Mouse (Mus musculus): Measurements from ENCODE around the gene Rhoh. TPM values are rescaled to one million over a fixed set of nuclear protein-coding genes. Genes with fewer than 3 reads are reported as not detected.

Gene Rhoh
- 0.58 and 0.63 TPM in 2 replicates for polyA plus RNA-seq (2012; rRNA removed)

DNA sequence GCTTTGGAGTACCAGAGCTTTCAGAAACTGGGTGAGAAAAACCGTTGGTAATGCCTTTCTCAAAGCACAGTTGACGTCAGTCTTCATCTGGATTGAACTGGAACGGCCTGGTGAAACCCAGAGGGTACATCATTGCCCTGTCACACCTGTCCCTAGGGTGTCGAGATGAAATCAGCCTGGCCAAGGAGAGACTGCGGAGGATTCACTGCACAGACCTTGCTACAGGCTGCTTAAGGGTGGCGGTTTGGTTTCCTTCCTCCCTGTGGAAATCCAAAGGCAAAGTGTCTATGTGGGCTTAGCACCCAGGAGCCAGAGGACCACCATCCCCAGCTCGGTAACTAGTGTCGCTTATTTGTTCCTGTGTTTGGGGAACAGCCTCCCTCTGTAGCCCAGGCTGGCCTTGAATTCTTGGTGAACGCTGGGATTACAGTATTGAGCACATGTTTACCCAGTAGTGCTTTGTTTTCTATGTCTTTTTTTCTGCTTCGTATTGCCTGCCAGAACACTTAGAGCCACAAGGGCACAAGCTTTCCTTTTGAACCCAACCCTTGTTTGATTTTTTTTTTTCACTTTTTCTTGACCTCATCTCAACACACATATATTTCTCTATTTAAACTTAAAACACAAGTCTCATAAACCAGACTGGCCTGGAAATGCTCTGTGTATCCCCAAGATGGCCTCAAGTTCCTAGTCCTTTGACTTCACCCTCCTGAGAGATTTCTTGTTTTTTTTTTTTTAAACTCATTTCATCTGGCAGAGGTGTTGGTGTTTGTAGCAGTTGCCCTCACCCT lies at the start of gene Rhoh:
TSS of gene Rhoh (plus strand) at position 60 of the 791 bp plus-strand sequence.
- Histone ChIP-seq H3K4me3 (ENCODE audit: control insufficient read depth, low read depth, low read length) (no peak within 1 kb of the TSS), H3K4me1 (ENCODE audit: control insufficient read depth, insufficient read depth, low read length) (peaks cover 4% of the 10 kb centered on the region), H3K36me3 (ENCODE audit: control insufficient read depth, insufficient read depth, low read length) (no peaks in the 10 kb centered on the region), H3K27me3 (ENCODE audit: control insufficient read depth, insufficient read depth, low read length) (no peaks in the 10 kb centered on the region), H3K27ac (ENCODE audit: control insufficient read depth, insufficient read depth, low read depth, low read length) (no peak within 1 kb of the TSS)
- TF ChIP-seq POLR2A (IDR thresholded peaks at IDR 0.05; ENCODE audit: control insufficient read depth, low read depth, low read length): no peak

DNA sequence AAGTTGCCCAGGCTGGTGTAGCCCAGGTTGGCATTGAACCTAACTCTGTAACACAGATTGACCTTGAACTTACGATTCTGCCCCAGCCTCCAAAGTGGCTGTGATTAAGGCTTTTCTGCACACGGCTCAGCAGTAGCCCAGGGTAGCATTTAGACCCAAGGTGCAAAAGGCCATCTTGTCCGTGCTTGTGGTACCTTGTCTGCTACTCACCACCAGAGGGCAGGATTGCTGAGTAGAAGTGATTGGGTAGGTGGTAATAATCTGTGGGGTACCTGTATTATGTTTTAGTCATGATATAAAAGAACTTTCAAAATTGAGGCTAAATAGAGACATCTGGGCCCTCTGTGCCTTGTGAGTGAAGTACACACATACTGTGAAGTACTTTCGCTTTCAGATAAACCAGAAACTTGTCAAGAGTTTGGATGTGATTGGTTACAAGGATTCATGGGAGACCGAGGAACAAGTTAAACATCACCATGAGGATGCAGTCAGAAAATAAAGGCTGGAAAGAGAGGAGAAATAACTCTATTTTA lies 37.3 kb upstream of the Rhoh start:
- no peaks in the 10 kb centered on the region for H3K27me3 ChIP-seq (ENCODE audit: control insufficient read depth, insufficient read depth, low read length)
- no peaks in the 10 kb centered on the region; the same call in 1 of the 2 replicates for H3K36me3 ChIP-seq (ENCODE audit: control insufficient read depth, insufficient read depth, low read length)
- H3K27ac ChIP-seq (ENCODE audit: control insufficient read depth, insufficient read depth, low read depth, low read length): no peak overlapping the region
- no peaks in the 10 kb centered on the region for H3K4me1 ChIP-seq (ENCODE audit: control insufficient read depth, insufficient read depth, low read length)
- no peak overlapping the region for H3K4me3 ChIP-seq (ENCODE audit: control insufficient read depth, low read depth, low read length)
- TF ChIP-seq CTCF (IDR thresholded peaks at IDR 0.05; ENCODE audit: control insufficient read depth, insufficient read depth, insufficient replicate concordance, low read depth, low read length) (peak; percentile 19; the same call in 1 of the 2 replicates), POLR2A (IDR thresholded peaks at IDR 0.05; ENCODE audit: control insufficient read depth, low read depth, low read length) (no peak)

DNA sequence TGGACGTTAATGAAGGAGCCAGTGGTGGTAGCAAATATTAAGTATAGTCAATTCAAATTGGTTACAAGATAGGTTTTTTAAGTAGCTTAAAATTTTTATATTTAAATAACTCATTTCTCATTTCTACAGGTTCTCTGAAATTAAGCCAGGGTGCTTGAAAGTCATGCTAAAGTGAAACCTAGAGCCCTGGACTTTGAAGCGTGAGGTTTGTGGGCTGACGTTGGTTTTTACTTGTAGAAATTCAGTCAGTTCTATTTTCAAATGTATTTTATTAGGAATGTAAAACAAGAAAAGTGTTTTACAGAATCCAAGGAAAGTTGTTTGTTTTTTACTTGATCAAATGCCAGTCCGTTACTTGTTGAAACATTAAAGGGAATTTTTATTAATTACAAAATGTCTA lies 34.5 kb upstream of the Rhoh start:
- H3K27ac ChIP-seq (ENCODE audit: control insufficient read depth, insufficient read depth, low read depth, low read length): no peak overlapping the region
- H3K36me3 ChIP-seq (ENCODE audit: control insufficient read depth, insufficient read depth, low read length): no peaks in the 10 kb centered on the region; the same call in 1 of the 2 replicates
- no peaks in the 10 kb centered on the region for H3K27me3 ChIP-seq (ENCODE audit: control insufficient read depth, insufficient read depth, low read length)
- H3K4me1 ChIP-seq (ENCODE audit: control insufficient read depth, insufficient read depth, low read length): no peaks in the 10 kb centered on the region
- TF ChIP-seq CTCF (IDR thresholded peaks at IDR 0.05; ENCODE audit: control insufficient read depth, insufficient read depth, insufficient replicate concordance, low read depth, low read length): no peak
- TF ChIP-seq POLR2A (IDR thresholded peaks at IDR 0.05; ENCODE audit: control insufficient read depth, low read depth, low read length): no peak
- no peak overlapping the region for H3K4me3 ChIP-seq (ENCODE audit: control insufficient read depth, low read depth, low read length)

DNA sequence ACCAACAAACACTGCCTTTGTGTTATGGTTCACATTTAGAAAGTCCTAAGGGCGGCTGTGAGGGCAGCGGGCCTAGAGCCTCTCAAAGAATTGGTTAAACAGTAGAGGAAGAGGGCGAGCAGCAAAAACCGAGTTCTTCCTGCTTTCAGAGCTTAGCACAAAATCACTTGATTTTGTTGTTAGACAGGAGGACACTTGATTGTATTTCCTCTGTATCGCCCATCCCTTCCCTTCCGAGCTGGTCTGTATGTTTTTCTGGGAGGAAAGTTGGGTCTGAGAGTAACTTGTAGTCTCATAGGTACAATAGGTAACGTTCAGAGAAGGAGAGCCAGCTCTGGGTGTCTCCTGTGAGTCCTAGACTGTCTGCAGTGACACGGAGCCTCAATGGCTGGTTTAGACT lies 33.9 kb upstream of the Rhoh start:
- Histone ChIP-seq H3K27ac (ENCODE audit: control insufficient read depth, insufficient read depth, low read depth, low read length) (no peak overlapping the region), H3K4me3 (ENCODE audit: control insufficient read depth, low read depth, low read length) (no peak overlapping the region), H3K4me1 (ENCODE audit: control insufficient read depth, insufficient read depth, low read length) (no peaks in the 10 kb centered on the region), H3K36me3 (ENCODE audit: control insufficient read depth, insufficient read depth, low read length) (no peaks in the 10 kb centered on the region; the same call in 1 of the 2 replicates), H3K27me3 (ENCODE audit: control insufficient read depth, insufficient read depth, low read length) (no peaks in the 10 kb centered on the region)
- TF ChIP-seq POLR2A (IDR thresholded peaks at IDR 0.05; ENCODE audit: control insufficient read depth, low read depth, low read length) (no peak), CTCF (IDR thresholded peaks at IDR 0.05; ENCODE audit: control insufficient read depth, insufficient read depth, insufficient replicate concordance, low read depth, low read length) (no peak)

DNA sequence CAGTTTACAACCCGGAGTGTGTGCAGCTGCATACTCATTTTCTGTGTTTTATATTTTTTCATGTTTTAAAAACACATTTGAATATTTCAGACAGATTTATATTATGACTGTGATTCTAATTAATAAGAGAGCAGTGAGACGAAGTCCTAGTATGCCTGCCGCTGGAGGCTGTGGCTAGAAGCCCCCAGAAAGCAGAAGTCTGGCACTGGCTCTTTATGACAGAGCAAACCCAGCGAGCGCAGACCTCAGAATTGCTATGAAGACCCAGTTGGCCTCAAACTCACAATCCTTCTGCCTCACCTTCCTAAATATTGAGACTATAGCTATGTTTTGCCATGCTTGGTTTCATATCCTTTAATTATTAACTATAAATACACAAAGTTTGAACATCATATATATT lies 32.8 kb upstream of the Rhoh start:
- no peaks in the 10 kb centered on the region; the same call in 1 of the 2 replicates for H3K36me3 ChIP-seq (ENCODE audit: control insufficient read depth, insufficient read depth, low read length)
- no peak overlapping the region for H3K4me3 ChIP-seq (ENCODE audit: control insufficient read depth, low read depth, low read length)
- no peaks in the 10 kb centered on the region for H3K4me1 ChIP-seq (ENCODE audit: control insufficient read depth, insufficient read depth, low read length)
- H3K27ac ChIP-seq (ENCODE audit: control insufficient read depth, insufficient read depth, low read depth, low read length): no peak overlapping the region
- H3K27me3 ChIP-seq (ENCODE audit: control insufficient read depth, insufficient read depth, low read length): no peaks in the 10 kb centered on the region
- TF ChIP-seq POLR2A (IDR thresholded peaks at IDR 0.05; ENCODE audit: control insufficient read depth, low read depth, low read length) (no peak), CTCF (IDR thresholded peaks at IDR 0.05; ENCODE audit: control insufficient read depth, insufficient read depth, insufficient replicate concordance, low read depth, low read length) (no peak)

DNA sequence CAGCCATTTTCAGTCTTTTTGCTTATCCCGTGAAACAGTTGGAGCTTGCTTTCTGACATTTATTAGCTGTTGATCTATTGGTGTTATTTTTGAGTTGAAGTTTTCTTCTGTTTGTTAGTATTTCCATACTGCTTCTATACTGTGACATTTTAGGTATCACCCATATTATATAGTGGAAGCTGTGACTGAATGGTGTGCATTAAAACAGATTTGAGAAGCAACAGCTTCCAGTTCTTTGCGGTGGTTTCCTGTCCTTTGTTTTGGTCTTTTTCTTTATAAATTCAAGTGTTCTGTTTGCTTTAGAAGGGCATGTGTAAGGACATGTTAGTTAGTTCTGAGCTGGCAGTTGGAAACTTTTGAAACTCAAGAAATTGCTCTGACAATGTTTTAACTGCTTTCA lies 32.0 kb upstream of the Rhoh start:
- TF ChIP-seq CTCF (IDR thresholded peaks at IDR 0.05; ENCODE audit: control insufficient read depth, insufficient read depth, insufficient replicate concordance, low read depth, low read length): no peak
- no peaks in the 10 kb centered on the region for H3K36me3 ChIP-seq (ENCODE audit: control insufficient read depth, insufficient read depth, low read length)
- no peak overlapping the region for H3K27ac ChIP-seq (ENCODE audit: control insufficient read depth, insufficient read depth, low read depth, low read length)
- H3K4me1 ChIP-seq (ENCODE audit: control insufficient read depth, insufficient read depth, low read length): no peaks in the 10 kb centered on the region
- no peak overlapping the region for H3K4me3 ChIP-seq (ENCODE audit: control insufficient read depth, low read depth, low read length)
- H3K27me3 ChIP-seq (ENCODE audit: control insufficient read depth, insufficient read depth, low read length): no peaks in the 10 kb centered on the region

DNA sequence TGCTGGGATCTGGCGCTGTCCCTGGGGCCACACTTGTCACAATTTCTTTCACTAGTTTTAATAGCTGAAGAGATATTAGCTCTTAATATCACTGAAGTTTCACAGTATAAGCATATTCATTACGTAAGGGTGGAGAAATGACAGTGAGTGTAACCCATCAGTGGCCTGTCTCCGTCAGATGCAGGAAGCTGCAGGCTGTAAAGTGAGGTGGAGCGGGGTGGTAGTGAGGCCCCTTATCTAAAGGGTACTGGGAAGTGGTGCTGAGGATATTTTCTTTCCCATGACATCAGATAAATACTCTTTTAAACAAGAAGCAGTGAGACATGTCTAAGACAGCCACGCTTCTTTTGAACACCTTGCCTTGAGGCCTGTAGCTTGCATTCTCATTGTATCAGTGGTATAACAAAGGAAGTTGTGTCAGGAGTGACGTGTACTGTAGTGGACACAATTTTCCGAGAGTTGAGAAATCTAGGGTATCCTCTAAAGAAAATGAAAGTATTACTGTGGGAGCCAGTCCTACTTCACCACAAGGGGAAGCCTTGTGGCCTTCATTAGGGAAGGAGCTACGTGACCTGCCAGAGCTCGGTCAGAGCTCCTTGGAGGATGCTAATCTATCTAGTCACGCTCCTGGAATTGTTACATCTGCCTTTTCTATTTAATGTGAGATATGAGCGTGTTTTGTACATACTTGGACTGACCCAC lies 28.9 kb upstream of the Rhoh start:
- Histone ChIP-seq H3K4me3 (ENCODE audit: control insufficient read depth, low read depth, low read length) (no peak overlapping the region), H3K4me1 (ENCODE audit: control insufficient read depth, insufficient read depth, low read length) (no peaks in the 10 kb centered on the region), H3K27me3 (ENCODE audit: control insufficient read depth, insufficient read depth, low read length) (no peaks in the 10 kb centered on the region), H3K27ac (ENCODE audit: control insufficient read depth, insufficient read depth, low read depth, low read length) (no peak overlapping the region), H3K36me3 (ENCODE audit: control insufficient read depth, insufficient read depth, low read length) (no peaks in the 10 kb centered on the region)
- TF ChIP-seq POLR2A (IDR thresholded peaks at IDR 0.05; ENCODE audit: control insufficient read depth, low read depth, low read length): no peak
- no peak for TF ChIP-seq CTCF (IDR thresholded peaks at IDR 0.05; ENCODE audit: control insufficient read depth, insufficient read depth, insufficient replicate concordance, low read depth, low read length)
